Mouse (Mus musculus): ENCODE measurements around the gene Yif1b. TPM values are rescaled to one million over a fixed set of nuclear protein-coding genes. Genes with fewer than 3 reads are reported as not detected.

Gene Yif1b
- total RNA-seq, 2 experiments from 2014 or later = 46.9 to 49.2 TPM

GRCm38 (mm10) chr7:29279924-29280323 is 41.8 kb downstream of the Yif1b start:
- peak in 1 of 2 experiments; percentile 33 for DNase-seq

GRCm38 (mm10) chr7:29280801-29281200 is 42.7 kb downstream of the Yif1b start:
- DNase-seq = no peak

- DNase-seq = peak; percentile 42 to 85
Measured at GRCm38 (mm10) chr7:29281201-29282073, 43.3 kb downstream of the Yif1b start, which contains the start of gene Spint2. Spint2 (minus strand) TSS chr7:29281912.

GRCm38 (mm10) chr7:29282074-29282554 is 44.0 kb downstream of the Yif1b start:
- peak in 1 of 2 experiments; percentile 75 for DNase-seq

- no peak for DNase-seq
Measured at GRCm38 (mm10) chr7:29283876-29284275, 45.7 kb downstream of the Yif1b start.

- no peak for DNase-seq
Measured at GRCm38 (mm10) chr7:29284523-29284922, 46.4 kb downstream of the Yif1b start.

GRCm38 (mm10) chr7:29287481-29287880 is 49.4 kb downstream of the Yif1b start:
- DNase-seq = no peak

- DNase-seq = no peak
Measured at GRCm38 (mm10) chr7:29288079-29288478, 50.0 kb downstream of the Yif1b start.

- peak; percentile 68 to 81 for DNase-seq
Measured at GRCm38 (mm10) chr7:29288942-29289638, 51.0 kb downstream of the Yif1b start, which contains the start of gene Ppp1r14a. Ppp1r14a (plus strand) TSS chr7:29289308.

- DNase-seq = no peak
Measured at GRCm38 (mm10) chr7:29289856-29290255, 51.7 kb downstream of the Yif1b start.

- DNase-seq = no peak
Measured at GRCm38 (mm10) chr7:29290691-29291485, 52.8 kb downstream of the Yif1b start.

GRCm38 (mm10) chr7:29291616-29292457 is 53.7 kb downstream of the Yif1b start:
- DNase-seq = no peak

GRCm38 (mm10) chr7:29292458-29293098 is 54.4 kb downstream of the Yif1b start:
- DNase-seq = no peak

- DNase-seq = peak; percentile 15 to 27
Measured at GRCm38 (mm10) chr7:29293131-29294065, 55.3 kb downstream of the Yif1b start.

GRCm38 (mm10) chr7:29294111-29294761 is 56.1 kb downstream of the Yif1b start:
- DNase-seq = no peak

- no peak for DNase-seq
Measured at GRCm38 (mm10) chr7:29295861-29296647, 57.9 kb downstream of the Yif1b start.

- peak; percentile 61 to 68 for DNase-seq
Measured at GRCm38 (mm10) chr7:29296998-29297397, 58.9 kb downstream of the Yif1b start.
